Mouse (Mus musculus): ENCODE measurements around the gene Gm20918. TPM values are rescaled to one million over a fixed set of nuclear protein-coding genes. Genes with fewer than 3 reads are reported as not detected.
"Not testable (repeated sequence)": the region's sequence is repeated elsewhere in the genome, so short reads cannot be mapped to it uniquely, and the experiment has no call there.

Gene Gm20918
- polyA plus RNA-seq (2015; fragmentation: Nextera tagmentation; extraction: Ambion mirVana) = not detected in 2 replicates

- not testable (repeated sequence) for ATAC-seq; H3K27me3 ChIP-seq (ENCODE audit: control insufficient read depth, insufficient read depth, low read depth, low read length); H3K4me2 ChIP-seq (ENCODE audit: low read length); H3K9ac ChIP-seq (ENCODE audit: low read depth, low read length); H3K4me1 ChIP-seq (ENCODE audit: control insufficient read depth, insufficient read depth, low read length); H3K36me3 ChIP-seq (ENCODE audit: control insufficient read depth, insufficient read depth, low read length); H3K9me3 ChIP-seq (replicated peaks; ENCODE audit: control insufficient read depth, low read length, poor library complexity, severe bottlenecking); H3K4me3 ChIP-seq (ENCODE audit: low read depth, low read length); H3K27ac ChIP-seq (ENCODE audit: low read length)
Observed at GRCm38 (mm10) chrY:5043637-5044036, at the start of gene Gm20918. Gene Gm20918 (plus strand): TSS chrY:5043937.

Other genes with a start within 250 kb of the Gm20918 start
- not detected in 2 replicates for gene Gm21820, start 205.5 kb downstream of the Gm20918 start, polyA plus RNA-seq (2015; fragmentation: Nextera tagmentation; extraction: Ambion mirVana)

All from midbrain, embryonic 16.5 days (tissue).